Mouse (Mus musculus): ENCODE results near the gene Csgalnact2. TPM values are rescaled to one million over a fixed set of nuclear protein-coding genes. Genes with fewer than 3 reads are reported as not detected.

Gene Csgalnact2
- polyA plus RNA-seq (2015; fragmentation: Nextera tagmentation; extraction: Ambion mirVana) = 10.7 and 10.8 TPM in 2 replicates

DNA sequence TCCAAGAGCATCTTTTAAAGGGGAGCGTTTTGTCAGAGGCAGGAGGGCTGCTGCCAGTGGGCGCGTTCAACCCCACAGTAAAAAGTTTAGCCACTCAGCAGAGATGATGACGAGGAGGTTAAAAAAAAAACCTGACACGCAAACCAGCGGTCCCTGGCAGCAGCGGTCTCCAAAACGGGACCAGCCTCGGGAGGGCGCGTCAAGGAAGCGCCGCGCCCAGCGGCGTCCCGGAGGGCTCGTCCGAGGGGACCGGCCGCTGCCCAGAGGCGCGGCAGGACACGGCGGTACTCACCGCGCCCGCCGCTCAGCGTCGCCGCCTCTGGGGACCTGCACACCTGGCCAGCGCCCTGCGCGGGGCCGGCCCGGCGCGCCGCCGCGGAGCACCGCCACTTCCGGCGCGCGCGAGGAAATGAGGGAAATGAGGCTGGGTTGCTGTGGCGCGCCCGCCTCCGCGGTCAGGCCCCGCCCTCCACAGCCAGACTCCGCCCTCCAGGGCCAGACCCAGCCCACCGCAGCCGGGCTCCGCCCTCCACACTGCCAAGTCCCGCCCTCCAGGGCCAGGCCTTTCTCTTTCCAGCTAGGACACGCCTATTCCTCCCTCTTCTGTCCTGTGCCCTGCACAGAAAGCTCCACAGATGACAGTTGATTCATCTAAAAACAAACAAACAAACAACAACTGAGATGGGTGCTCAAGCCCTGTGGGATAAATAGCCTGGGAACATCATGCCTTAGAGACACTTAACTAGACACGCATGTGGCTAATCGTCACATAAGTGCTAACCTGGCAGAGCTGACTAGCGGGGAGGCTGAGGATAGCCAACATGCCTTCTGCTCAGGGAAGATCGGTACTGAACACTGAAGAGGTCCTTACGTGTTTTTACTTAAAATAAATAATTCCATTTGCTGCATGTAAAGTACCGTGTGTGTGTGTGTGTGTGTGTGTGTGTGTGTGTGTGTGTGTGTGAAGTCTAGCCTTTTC, at the start of gene Csgalnact2:
Csgalnact2 (minus strand) TSS at position 410 of the 979 bp plus-strand sequence.
- H3K9ac ChIP-seq = peak within 1 kb of the TSS; percentile 69
- ATAC-seq (replicated peaks; ENCODE audit: insufficient number of reproducible peaks, insufficient read depth, low FRiP score, low read depth) = peak; percentile 99
- H3K9me3 ChIP-seq (replicated peaks) = no peaks in the 10 kb centered on the region
- peak within 1 kb of the TSS; percentile 76 for H3K4me3 ChIP-seq
- H3K4me1 ChIP-seq (replicated peaks) = 0 out of 2 replicates have a peak, but pooled peaks cover 2% of the 10 kb centered on the region
- H3K27me3 ChIP-seq = no peaks in the 10 kb centered on the region
- 6% methylated on average over 61 of the region's 66 CpGs for WGBS
- H3K4me2 ChIP-seq = peak within 1 kb of the TSS; percentile 78
- peak within 1 kb of the TSS; percentile 82 for H3K27ac ChIP-seq
- H3K36me3 ChIP-seq = no peaks in the 10 kb centered on the region

- Histone ChIP-seq H3K4me3 (no peak overlapping the region), H3K9me3 (replicated peaks) (no peaks in the 10 kb centered on the region), H3K27me3 (peaks cover 29% of the 10 kb centered on the region), H3K27ac (no peak overlapping the region), H3K4me1 (replicated peaks) (no peaks in the 10 kb centered on the region), H3K36me3 (no peaks in the 10 kb centered on the region), H3K9ac (no peak overlapping the region), H3K4me2 (no peak overlapping the region)
- no peak for ATAC-seq (replicated peaks; ENCODE audit: insufficient number of reproducible peaks, insufficient read depth, low FRiP score, low read depth)
- WGBS = 31% methylated on average over 9 of the region's 9 CpGs
These were observed 49.7 kb upstream of the Csgalnact2 start for GRCm38 (mm10) chr6:118188599-118188998.

DNA sequence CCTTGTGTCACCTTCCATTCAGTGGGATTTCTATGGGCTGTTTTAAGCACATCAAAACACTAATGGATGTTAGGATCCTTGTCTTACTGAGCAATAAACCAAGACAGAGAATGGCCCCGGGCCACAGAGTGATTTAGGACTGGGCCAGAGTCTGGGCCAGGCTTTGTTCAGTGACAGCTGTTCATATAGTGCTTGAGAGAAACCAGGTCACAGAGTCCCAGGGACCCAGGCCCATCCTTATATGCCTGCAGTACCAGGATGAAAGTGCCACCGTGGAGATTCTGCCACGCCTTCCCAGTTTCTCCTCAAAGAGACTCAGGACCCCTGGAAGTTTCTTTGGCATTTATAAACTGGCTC, 48.3 kb upstream of the Csgalnact2 start:
- Histone ChIP-seq H3K36me3 (no peaks in the 10 kb centered on the region), H3K4me3 (no peak overlapping the region), H3K27me3 (peaks cover 22% of the 10 kb centered on the region), H3K27ac (no peak overlapping the region), H3K9me3 (replicated peaks) (no peaks in the 10 kb centered on the region), H3K9ac (no peak overlapping the region), H3K4me1 (replicated peaks) (no peaks in the 10 kb centered on the region), H3K4me2 (no peak overlapping the region)
- ATAC-seq (replicated peaks; ENCODE audit: insufficient number of reproducible peaks, insufficient read depth, low FRiP score, low read depth) = no peak
- 79% methylated on average over 3 of the region's 3 CpGs for WGBS

DNA sequence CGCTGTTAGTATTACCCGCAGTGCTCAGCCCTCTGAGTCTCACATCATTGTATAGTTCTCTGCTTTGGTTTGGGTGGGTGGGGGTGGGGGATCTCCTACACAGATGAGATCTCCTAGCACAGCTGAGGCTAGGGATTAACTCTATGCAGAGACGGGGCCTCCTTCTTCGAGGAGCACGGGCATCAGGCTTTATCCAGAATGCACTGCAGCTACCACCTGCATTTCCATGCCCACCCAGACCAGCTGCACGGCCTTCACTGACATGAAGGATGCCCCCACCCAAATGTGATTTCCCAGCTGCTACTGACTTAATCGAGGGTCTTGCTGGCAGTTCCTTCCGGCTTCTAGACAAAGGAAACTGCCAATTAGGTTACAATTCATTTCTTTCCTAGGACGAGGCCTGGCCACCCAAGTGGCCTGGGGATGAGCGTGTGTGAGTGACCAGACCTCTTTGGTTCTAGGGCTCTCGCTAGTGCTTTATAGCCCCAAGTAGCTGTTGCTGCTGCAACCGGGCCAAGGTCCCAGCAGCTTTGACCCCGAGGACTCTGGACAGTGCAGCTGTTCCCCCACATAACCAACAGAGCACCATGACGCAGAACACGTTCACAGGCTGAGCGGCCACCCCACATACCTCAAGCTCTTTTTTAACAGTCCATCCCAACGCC, 47.8 kb upstream of the Csgalnact2 start:
- no peak overlapping the region for H3K27ac ChIP-seq
- no peak overlapping the region for H3K9ac ChIP-seq
- H3K4me1 ChIP-seq (replicated peaks) = no peaks in the 10 kb centered on the region
- no peak overlapping the region for H3K4me3 ChIP-seq
- peaks cover 21% of the 10 kb centered on the region; the same call in 1 of the 2 replicates for H3K27me3 ChIP-seq
- 79% methylated on average over 17 of the region's 17 CpGs for WGBS
- H3K4me2 ChIP-seq = no peak overlapping the region
- no peaks in the 10 kb centered on the region for H3K36me3 ChIP-seq
- ATAC-seq (replicated peaks; ENCODE audit: insufficient number of reproducible peaks, insufficient read depth, low FRiP score, low read depth) = no peak
- H3K9me3 ChIP-seq (replicated peaks) = no peaks in the 10 kb centered on the region

GRCm38 (mm10) chr6:118184126-118184525, 45.2 kb upstream of the Csgalnact2 start:
- Histone ChIP-seq H3K4me2 (no peak overlapping the region), H3K27me3 (peaks cover 18% of the 10 kb centered on the region; the same call in 1 of the 2 replicates), H3K9ac (no peak overlapping the region), H3K9me3 (replicated peaks) (no peaks in the 10 kb centered on the region), H3K4me3 (no peak overlapping the region), H3K27ac (no peak overlapping the region), H3K4me1 (replicated peaks) (peaks cover 5% of the 10 kb centered on the region), H3K36me3 (no peaks in the 10 kb centered on the region)
- no peak for ATAC-seq (replicated peaks; ENCODE audit: insufficient number of reproducible peaks, insufficient read depth, low FRiP score, low read depth)
- 81% methylated on average over 10 of the region's 10 CpGs for WGBS

DNA sequence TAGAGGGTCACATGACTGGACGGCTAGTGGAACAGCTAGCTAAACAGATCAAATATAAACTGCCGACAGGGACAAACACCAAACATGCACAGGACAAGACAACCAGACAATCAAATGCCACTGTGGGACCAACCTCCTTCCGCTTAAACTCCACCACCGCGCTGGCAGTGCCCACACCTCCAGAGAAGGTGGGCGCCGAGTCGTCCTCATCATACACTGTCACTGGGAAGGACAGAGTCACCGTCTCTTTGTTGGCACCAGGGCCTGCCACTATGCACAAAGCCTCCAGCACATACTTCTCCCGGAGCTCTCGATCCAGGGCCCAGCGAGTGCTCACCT, 41.1 kb upstream of the Csgalnact2 start:
- H3K4me2 ChIP-seq = no peak overlapping the region
- no peak overlapping the region for H3K4me3 ChIP-seq
- H3K27ac ChIP-seq = no peak overlapping the region
- ATAC-seq (replicated peaks; ENCODE audit: insufficient number of reproducible peaks, insufficient read depth, low FRiP score, low read depth) = no peak
- no peak overlapping the region for H3K9ac ChIP-seq
- H3K9me3 ChIP-seq (replicated peaks) = no peaks in the 10 kb centered on the region
- H3K36me3 ChIP-seq = no peaks in the 10 kb centered on the region
- WGBS = 73% methylated on average over 12 of the region's 12 CpGs
- peaks cover 5% of the 10 kb centered on the region for H3K4me1 ChIP-seq (replicated peaks)
- 0 out of 2 replicates have a peak, but pooled peaks cover 10% of the 10 kb centered on the region for H3K27me3 ChIP-seq

- H3K27me3 ChIP-seq = 0 out of 2 replicates have a peak, but pooled peaks cover 10% of the 10 kb centered on the region
- peak; percentile 59; the same call in 1 of the 2 replicates for ATAC-seq (replicated peaks; ENCODE audit: insufficient number of reproducible peaks, insufficient read depth, low FRiP score, low read depth)
- no peak overlapping the region for H3K9ac ChIP-seq
- 55% methylated on average over 13 of the region's 13 CpGs for WGBS
- H3K36me3 ChIP-seq = no peaks in the 10 kb centered on the region
- H3K27ac ChIP-seq = no peak overlapping the region
- no peak overlapping the region for H3K4me2 ChIP-seq
- no peaks in the 10 kb centered on the region for H3K9me3 ChIP-seq (replicated peaks)
- H3K4me3 ChIP-seq = no peak overlapping the region
- H3K4me1 ChIP-seq (replicated peaks) = peaks cover 5% of the 10 kb centered on the region
These were observed 40.6 kb upstream of the Csgalnact2 start for GRCm38 (mm10) chr6:118179316-118180084.

GRCm38 (mm10) chr6:118173975-118174328, 35.0 kb upstream of the Csgalnact2 start:
- no peak overlapping the region for H3K9ac ChIP-seq
- H3K4me2 ChIP-seq = no peak overlapping the region
- H3K4me1 ChIP-seq (replicated peaks) = no peaks in the 10 kb centered on the region
- H3K9me3 ChIP-seq (replicated peaks) = no peaks in the 10 kb centered on the region
- H3K4me3 ChIP-seq = no peak overlapping the region
- no peak for ATAC-seq (replicated peaks; ENCODE audit: insufficient number of reproducible peaks, insufficient read depth, low FRiP score, low read depth)
- H3K27me3 ChIP-seq = no peaks in the 10 kb centered on the region
- WGBS = 61% methylated on average over 5 of the region's 5 CpGs
- H3K36me3 ChIP-seq = no peaks in the 10 kb centered on the region
- H3K27ac ChIP-seq = no peak overlapping the region

DNA sequence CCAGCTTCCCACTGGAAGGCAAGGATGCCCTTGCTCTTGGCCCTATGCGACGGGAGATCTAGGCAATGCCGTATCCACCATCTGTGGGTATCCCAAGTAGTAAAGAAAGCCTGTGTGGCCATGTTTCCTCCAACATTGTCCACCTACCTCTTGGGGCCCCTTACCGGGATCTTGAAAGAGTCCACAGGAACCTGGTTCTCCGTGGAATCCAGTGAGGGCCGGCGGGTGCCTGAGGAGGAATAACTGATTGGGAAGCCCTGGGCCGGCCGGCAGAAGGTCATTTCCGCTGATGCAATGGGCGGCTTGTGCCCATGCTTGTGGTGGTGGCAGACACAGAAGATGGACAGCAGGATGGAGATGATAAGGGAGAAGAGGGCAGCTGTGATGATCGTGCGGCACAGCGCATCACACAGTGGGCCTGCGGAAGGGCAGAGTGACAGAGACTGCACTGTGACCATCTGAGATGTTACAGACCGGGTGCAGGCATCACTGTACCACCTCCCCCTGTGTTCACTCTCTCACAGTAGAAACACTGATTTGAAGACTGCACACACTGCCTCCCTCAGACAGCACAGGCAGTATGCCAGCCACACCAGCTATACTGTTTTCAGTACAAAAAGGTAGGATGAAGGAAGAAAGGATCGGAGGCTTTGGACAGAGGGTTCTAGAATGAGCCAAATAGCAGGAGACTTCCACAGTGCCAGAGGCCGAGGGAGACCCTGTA, 34.5 kb upstream of the Csgalnact2 start:
- Histone ChIP-seq H3K4me1 (replicated peaks) (no peaks in the 10 kb centered on the region), H3K27me3 (no peaks in the 10 kb centered on the region), H3K9ac (no peak overlapping the region), H3K36me3 (no peaks in the 10 kb centered on the region), H3K4me2 (no peak overlapping the region), H3K4me3 (no peak overlapping the region), H3K27ac (no peak overlapping the region), H3K9me3 (replicated peaks) (no peaks in the 10 kb centered on the region)
- ATAC-seq (replicated peaks; ENCODE audit: insufficient number of reproducible peaks, insufficient read depth, low FRiP score, low read depth) = no peak
- 87% methylated on average over 18 of the region's 18 CpGs for WGBS

- H3K36me3 ChIP-seq = no peaks in the 10 kb centered on the region
- no peaks in the 10 kb centered on the region for H3K27me3 ChIP-seq
- no peak overlapping the region for H3K4me3 ChIP-seq
- H3K9ac ChIP-seq = no peak overlapping the region
- no peak for ATAC-seq (replicated peaks; ENCODE audit: insufficient number of reproducible peaks, insufficient read depth, low FRiP score, low read depth)
- no peaks in the 10 kb centered on the region for H3K4me1 ChIP-seq (replicated peaks)
- no peak overlapping the region for H3K27ac ChIP-seq
- H3K9me3 ChIP-seq (replicated peaks) = no peaks in the 10 kb centered on the region
- H3K4me2 ChIP-seq = no peak overlapping the region
- WGBS = 89% methylated on average over 7 of the region's 7 CpGs
These were observed 32.4 kb upstream of the Csgalnact2 start for GRCm38 (mm10) chr6:118171386-118171785.
